Mouse (Mus musculus) hindbrain, embryonic 15.5 days (tissue): ENCODE measurements around the gene Frem1. TPM values are rescaled to one million over a fixed set of nuclear protein-coding genes. Genes with fewer than 3 reads are reported as not detected.

ENCODE experiments used
- ATAC-seq: fragments of 200-750 bp; cut with Nextera tagmentation; 2 replicates; pipeline ENCODE4 v1.8.0; 2017; ENCODE audit warnings: low read depth, moderate number of reproducible peaks, moderate TSS enrichment; ENCODE audit not compliant: low FRiP score
- H3K27ac ChIP-seq: fragments of 300-500 bp; sonication (generic); replicated peaks from 2 replicates; pipeline ENCODE4 v1.5.1; 2015; ENCODE audit warnings: mild to moderate bottlenecking, inconsistent platforms
- H3K27me3 ChIP-seq: fragments of 300-500 bp; sonication (generic); 2 replicates; pipeline ENCODE4 v1.6.1; 2015; ENCODE audit warnings: control low read depth, inconsistent platforms
- H3K36me3 ChIP-seq: fragments of 300-500 bp; sonication (generic); 2 replicates; pipeline ENCODE4 v1.6.1; 2015; ENCODE audit warnings: control low read depth, inconsistent platforms
- H3K4me1 ChIP-seq: fragments of 300-500 bp; sonication (generic); replicated peaks from 2 replicates; pipeline ENCODE4 v1.6.1; 2015; ENCODE audit warnings: control low read depth, inconsistent platforms
- H3K4me2 ChIP-seq: fragments of 300-500 bp; sonication (generic); 2 replicates; pipeline ENCODE4 v1.6.1; 2015; ENCODE audit warnings: moderate library complexity, mild to moderate bottlenecking, inconsistent platforms
- H3K4me3 ChIP-seq: fragments of 300-500 bp; sonication (generic); 2 replicates; pipeline ENCODE4 v1.5.1; 2015; ENCODE audit warnings: mild to moderate bottlenecking, inconsistent platforms
- H3K9ac ChIP-seq: fragments of 300-500 bp; sonication (generic); 2 replicates; pipeline ENCODE4 v1.6.1; 2015; ENCODE audit warnings: inconsistent platforms
- H3K9me3 ChIP-seq: fragments of 300-500 bp; sonication (generic); 2 replicates; pipeline ENCODE4 v1.6.1; 2016; ENCODE audit warnings: control low read depth, inconsistent platforms
- WGBS: fragments of 180-500 bp; shearing (Covaris S2); methylation state at CpG from one replicate; pipeline ENCODE4 v1.1.7; 2015; 5-methylcytosine and 5-hydroxymethylcytosine counted together
- polyA plus RNA-seq: library from polyadenylated mRNA; unstranded; fragments of >200 nt; fragmentation: Nextera tagmentation; extraction: Ambion mirVana; gene quantifications from 2 replicates; pipeline ENCODE4 v1.2.1, GENCODE M21; 2015

The Frem1 gene
- polyA plus RNA-seq, 1 experiment from 2014 or later, result 2.9 TPM

GRCm38 (mm10) chr4:83020759-83021555 is 31.2 kb downstream of the Frem1 start:
- H3K4me3 ChIP-seq, result no peak overlapping the region
- H3K9me3 ChIP-seq, result no peaks in the 10 kb centered on the region
- no peak overlapping the region for H3K4me2 ChIP-seq
- H3K36me3 ChIP-seq, result no peaks in the 10 kb centered on the region
- 0 out of 2 replicates have a peak overlapping the region, but pooled peaks have one; percentile 6 for H3K27ac ChIP-seq
- no peak overlapping the region for H3K9ac ChIP-seq
- peak; percentile 46; the same call in 1 of the 2 replicates for ATAC-seq
- peaks cover 12% of the 10 kb centered on the region for H3K4me1 ChIP-seq
- WGBS, result 32% methylated on average over 15 of the region's 15 CpGs
- H3K27me3 ChIP-seq, result no peaks in the 10 kb centered on the region

GRCm38 (mm10) chr4:83018111-83019105 is 33.7 kb downstream of the Frem1 start:
- Histone ChIP-seq H3K27ac (no peak overlapping the region; the same call in 1 of the 2 replicates), H3K9ac (no peak overlapping the region), H3K27me3 (no peaks in the 10 kb centered on the region), H3K4me1 (peaks cover 12% of the 10 kb centered on the region), H3K9me3 (no peaks in the 10 kb centered on the region), H3K4me3 (no peak overlapping the region), H3K36me3 (no peaks in the 10 kb centered on the region), H3K4me2 (no peak overlapping the region)
- no peak for ATAC-seq
- WGBS, result 46% methylated on average over 8 of the region's 8 CpGs

GRCm38 (mm10) chr4:83014538-83014937 is 37.6 kb downstream of the Frem1 start:
- 65% methylated on average over 2 of the region's 2 CpGs for WGBS
- Histone ChIP-seq H3K4me1 (0 out of 2 replicates have a peak, but pooled peaks cover 3% of the 10 kb centered on the region), H3K27ac (no peak overlapping the region), H3K9me3 (no peaks in the 10 kb centered on the region), H3K27me3 (no peaks in the 10 kb centered on the region), H3K4me2 (no peak overlapping the region), H3K36me3 (no peaks in the 10 kb centered on the region), H3K4me3 (no peak overlapping the region), H3K9ac (no peak overlapping the region)
- no peak for ATAC-seq

GRCm38 (mm10) chr4:83004086-83004485 is 48.1 kb downstream of the Frem1 start:
- Histone ChIP-seq H3K4me1 (no peaks in the 10 kb centered on the region), H3K4me3 (no peak overlapping the region), H3K4me2 (no peak overlapping the region), H3K36me3 (no peaks in the 10 kb centered on the region), H3K27me3 (no peaks in the 10 kb centered on the region), H3K9me3 (no peaks in the 10 kb centered on the region), H3K9ac (no peak overlapping the region), H3K27ac (no peak overlapping the region)
- no peak for ATAC-seq
- WGBS, result 88% methylated on average over 5 of the region's 5 CpGs

- ATAC-seq, result no peak
- Histone ChIP-seq H3K9ac (no peak overlapping the region), H3K4me1 (no peaks in the 10 kb centered on the region), H3K36me3 (no peaks in the 10 kb centered on the region), H3K27ac (no peak overlapping the region), H3K4me3 (no peak overlapping the region), H3K4me2 (no peak overlapping the region), H3K27me3 (no peaks in the 10 kb centered on the region), H3K9me3 (no peaks in the 10 kb centered on the region)
- WGBS, result 88% methylated on average over 3 of the region's 3 CpGs
Observed at GRCm38 (mm10) chr4:82992042-82992441, 60.1 kb downstream of the Frem1 start.

- no peak overlapping the region for H3K4me3 ChIP-seq
- no peak overlapping the region for H3K27ac ChIP-seq
- 48% methylated on average over 7 of the region's 7 CpGs for WGBS
- no peak for ATAC-seq
- H3K27me3 ChIP-seq, result no peaks in the 10 kb centered on the region
- no peak overlapping the region for H3K4me2 ChIP-seq
- no peak overlapping the region for H3K9ac ChIP-seq
- H3K36me3 ChIP-seq, result no peaks in the 10 kb centered on the region
- no peaks in the 10 kb centered on the region for H3K4me1 ChIP-seq
- no peaks in the 10 kb centered on the region for H3K9me3 ChIP-seq
Observed at GRCm38 (mm10) chr4:82990973-82991695, 61.0 kb downstream of the Frem1 start.

GRCm38 (mm10) chr4:82972381-82972780 is 79.8 kb downstream of the Frem1 start:
- 53% methylated on average over 4 of the region's 4 CpGs for WGBS
- no peaks in the 10 kb centered on the region for H3K36me3 ChIP-seq
- H3K4me3 ChIP-seq, result no peak overlapping the region
- no peak overlapping the region for H3K4me2 ChIP-seq
- no peaks in the 10 kb centered on the region for H3K27me3 ChIP-seq
- peaks cover 5% of the 10 kb centered on the region; the same call in 1 of the 2 replicates for H3K4me1 ChIP-seq
- H3K27ac ChIP-seq, result 0 out of 2 replicates have a peak overlapping the region, but pooled peaks have one; percentile 42
- 0 out of 2 replicates have a peak, but pooled peaks have one; percentile 34 for ATAC-seq
- no peaks in the 10 kb centered on the region for H3K9me3 ChIP-seq
- H3K9ac ChIP-seq, result no peak overlapping the region

- Histone ChIP-seq H3K27me3 (no peaks in the 10 kb centered on the region), H3K9ac (no peak overlapping the region), H3K4me2 (no peak overlapping the region), H3K4me3 (no peak overlapping the region), H3K9me3 (no peaks in the 10 kb centered on the region), H3K4me1 (peaks cover 5% of the 10 kb centered on the region; the same call in 1 of the 2 replicates), H3K36me3 (no peaks in the 10 kb centered on the region), H3K27ac (no peak overlapping the region)
- no peak for ATAC-seq
- WGBS, result 64% methylated on average over 12 of the region's 12 CpGs
Observed at GRCm38 (mm10) chr4:82970901-82971648, 81.1 kb downstream of the Frem1 start.

GRCm38 (mm10) chr4:82961024-82961423 is 91.1 kb downstream of the Frem1 start:
- H3K4me2 ChIP-seq, result no peak overlapping the region
- no peaks in the 10 kb centered on the region for H3K9me3 ChIP-seq
- H3K36me3 ChIP-seq, result no peaks in the 10 kb centered on the region
- no peak overlapping the region for H3K4me3 ChIP-seq
- ATAC-seq, result no peak
- H3K27me3 ChIP-seq, result no peaks in the 10 kb centered on the region
- 85% methylated on average over 1 of the region's 1 CpGs for WGBS
- H3K4me1 ChIP-seq, result peaks cover 8% of the 10 kb centered on the region; the same call in 1 of the 2 replicates
- H3K9ac ChIP-seq, result no peak overlapping the region
- H3K27ac ChIP-seq, result no peak overlapping the region

- H3K4me2 ChIP-seq, result peak overlapping the region; percentile 20; the same call in 1 of the 2 replicates
- ATAC-seq, result peak; percentile 67
- WGBS, result 52% methylated on average over 14 of the region's 14 CpGs
- no peak overlapping the region for H3K9ac ChIP-seq
- H3K27ac ChIP-seq, result peak overlapping the region; percentile 38; the same call in 1 of the 2 replicates
- no peak overlapping the region for H3K4me3 ChIP-seq
- H3K4me1 ChIP-seq, result peaks cover 8% of the 10 kb centered on the region; the same call in 1 of the 2 replicates
- H3K9me3 ChIP-seq, result no peaks in the 10 kb centered on the region
- H3K27me3 ChIP-seq, result no peaks in the 10 kb centered on the region
- no peaks in the 10 kb centered on the region for H3K36me3 ChIP-seq
Observed at GRCm38 (mm10) chr4:82957827-82958538, 94.2 kb downstream of the Frem1 start.
